Mouse (Mus musculus): ENCODE measurements around the gene Esrp2. TPM values are rescaled to one million over a fixed set of nuclear protein-coding genes. Genes with fewer than 3 reads are reported as not detected.
A peak's percentile ranks its signal among the peaks of the same experiment; 100 is the strongest.

The Esrp2 gene
- polyA plus RNA-seq, 1 experiment from 2014 or later, result 58.3 TPM

- peaks cover 14% of the 10 kb centered on the region for H3K4me1 ChIP-seq
- no peaks in the 10 kb centered on the region for H3K27me3 ChIP-seq
- H3K4me3 ChIP-seq, result no peak overlapping the region
- ATAC-seq (ENCODE audit: insufficient number of reproducible peaks, low FRiP score, low TSS enrichment, low read depth), result no peak
- peaks cover 41% of the 10 kb centered on the region for H3K36me3 ChIP-seq
- no peak overlapping the region for H3K27ac ChIP-seq
- no peaks in the 10 kb centered on the region for H3K9me3 ChIP-seq
- no peak overlapping the region for H3K9ac ChIP-seq
- WGBS, result 51% methylated on average over 4 of the region's 4 CpGs
- no peak overlapping the region for H3K4me2 ChIP-seq
These were observed 28.7 kb upstream of the Esrp2 start for GRCm38 (mm10) chr8:106165460-106165859.

GRCm38 (mm10) chr8:106163251-106163650 is 26.5 kb upstream of the Esrp2 start:
- WGBS, result 87% methylated on average over 9 of the region's 9 CpGs
- Histone ChIP-seq H3K27ac (no peak overlapping the region), H3K36me3 (peaks cover 55% of the 10 kb centered on the region), H3K27me3 (no peaks in the 10 kb centered on the region), H3K9ac (no peak overlapping the region), H3K4me2 (no peak overlapping the region), H3K9me3 (no peaks in the 10 kb centered on the region), H3K4me1 (peaks cover 3% of the 10 kb centered on the region), H3K4me3 (no peak overlapping the region)
- no peak for ATAC-seq (ENCODE audit: insufficient number of reproducible peaks, low FRiP score, low TSS enrichment, low read depth)

GRCm38 (mm10) chr8:106159876-106160275 is 23.1 kb upstream of the Esrp2 start:
- Histone ChIP-seq H3K9ac (no peak overlapping the region), H3K4me3 (no peak overlapping the region), H3K4me1 (no peaks in the 10 kb centered on the region), H3K27ac (no peak overlapping the region), H3K27me3 (no peaks in the 10 kb centered on the region), H3K9me3 (no peaks in the 10 kb centered on the region), H3K36me3 (peaks cover 69% of the 10 kb centered on the region), H3K4me2 (no peak overlapping the region)
- no peak for ATAC-seq (ENCODE audit: insufficient number of reproducible peaks, low FRiP score, low TSS enrichment, low read depth)
- WGBS, result 87% methylated on average over 6 of the region's 6 CpGs

- Histone ChIP-seq H3K9ac (no peak overlapping the region), H3K4me3 (no peak overlapping the region), H3K4me1 (no peaks in the 10 kb centered on the region), H3K27me3 (no peaks in the 10 kb centered on the region), H3K9me3 (no peaks in the 10 kb centered on the region), H3K27ac (no peak overlapping the region), H3K4me2 (no peak overlapping the region), H3K36me3 (peaks cover 62% of the 10 kb centered on the region)
- 86% methylated on average over 10 of the region's 10 CpGs for WGBS
- ATAC-seq (ENCODE audit: insufficient number of reproducible peaks, low FRiP score, low TSS enrichment, low read depth), result no peak
These were observed 21.6 kb upstream of the Esrp2 start for GRCm38 (mm10) chr8:106158381-106158780.

- WGBS, result 100% methylated on average over 1 of the region's 1 CpGs
These were observed 20.6 kb upstream of the Esrp2 start for GRCm38 (mm10) chr8:106157419-106157818.

GRCm38 (mm10) chr8:106152876-106153275 is 16.1 kb upstream of the Esrp2 start:
- Histone ChIP-seq H3K4me1 (peaks cover 13% of the 10 kb centered on the region), H3K27me3 (no peaks in the 10 kb centered on the region), H3K9ac (no peak overlapping the region), H3K36me3 (peaks cover 19% of the 10 kb centered on the region), H3K9me3 (no peaks in the 10 kb centered on the region), H3K4me3 (no peak overlapping the region), H3K4me2 (no peak overlapping the region), H3K27ac (no peak overlapping the region)
- no peak for ATAC-seq (ENCODE audit: insufficient number of reproducible peaks, low FRiP score, low TSS enrichment, low read depth)
- WGBS, result 81% methylated on average over 4 of the region's 4 CpGs

More at GRCm38 (mm10) chr8:106157419-106157818, 20.6 kb upstream of the Esrp2 start:
- H3K4me1 ChIP-seq, result no peaks in the 10 kb centered on the region
- no peak for ATAC-seq (ENCODE audit: insufficient number of reproducible peaks, low FRiP score, low TSS enrichment, low read depth)
- H3K36me3 ChIP-seq, result peaks cover 56% of the 10 kb centered on the region
- H3K27me3 ChIP-seq, result no peaks in the 10 kb centered on the region
- H3K4me2 ChIP-seq, result no peak overlapping the region
- H3K4me3 ChIP-seq, result no peak overlapping the region
- H3K9me3 ChIP-seq, result no peaks in the 10 kb centered on the region
- H3K27ac ChIP-seq, result no peak overlapping the region
- no peak overlapping the region for H3K9ac ChIP-seq

- peaks cover 13% of the 10 kb centered on the region for H3K4me1 ChIP-seq
- H3K9ac ChIP-seq, result 0 out of 2 replicates have a peak overlapping the region, but pooled peaks have one; percentile 47
- H3K9me3 ChIP-seq, result no peaks in the 10 kb centered on the region
- peaks cover 13% of the 10 kb centered on the region for H3K36me3 ChIP-seq
- H3K27me3 ChIP-seq, result no peaks in the 10 kb centered on the region
- ATAC-seq (ENCODE audit: insufficient number of reproducible peaks, low FRiP score, low TSS enrichment, low read depth), result no peak
- H3K4me2 ChIP-seq, result peak overlapping the region; percentile 78
- H3K27ac ChIP-seq, result no peak overlapping the region
- WGBS, result 68% methylated on average over 9 of the region's 9 CpGs
- H3K4me3 ChIP-seq, result peak overlapping the region; percentile 76
These were observed 14.3 kb upstream of the Esrp2 start for GRCm38 (mm10) chr8:106151041-106151440.

- WGBS, result 19% methylated on average over 8 of the region's 8 CpGs
These were observed 13.9 kb upstream of the Esrp2 start for GRCm38 (mm10) chr8:106150653-106151000.

GRCm38 (mm10) chr8:106149801-106150652 is 13.3 kb upstream of the Esrp2 start, which contains the start of gene Pla2g15:
Gene Pla2g15, plus strand, starts transcription at chr8:106150399.
- Histone ChIP-seq H3K9me3 (no peaks in the 10 kb centered on the region), H3K4me3 (peak within 1 kb of the TSS; percentile 76), H3K4me2 (peak within 1 kb of the TSS; percentile 78), H3K27me3 (no peaks in the 10 kb centered on the region), H3K9ac (peak within 1 kb of the TSS; percentile 47), H3K27ac (peak within 1 kb of the TSS; percentile 57), H3K36me3 (peaks cover 11% of the 10 kb centered on the region; the same call in 1 of the 2 replicates), H3K4me1 (peaks cover 13% of the 10 kb centered on the region)
- 2% methylated on average over 38 of the region's 38 CpGs for WGBS
- peak; percentile 94 for ATAC-seq (ENCODE audit: insufficient number of reproducible peaks, low FRiP score, low TSS enrichment, low read depth)

More at GRCm38 (mm10) chr8:106150653-106151000, 13.9 kb upstream of the Esrp2 start:
- Histone ChIP-seq H3K4me2 (peak overlapping the region; percentile 78), H3K27ac (peak overlapping the region; percentile 57), H3K9me3 (no peaks in the 10 kb centered on the region), H3K4me1 (peaks cover 13% of the 10 kb centered on the region), H3K4me3 (peak overlapping the region; percentile 76), H3K9ac (peak overlapping the region; percentile 47), H3K36me3 (peaks cover 11% of the 10 kb centered on the region; the same call in 1 of the 2 replicates), H3K27me3 (no peaks in the 10 kb centered on the region)
- ATAC-seq (ENCODE audit: insufficient number of reproducible peaks, low FRiP score, low TSS enrichment, low read depth), result no peak

- 91% methylated on average over 6 of the region's 6 CpGs for WGBS
- ATAC-seq (ENCODE audit: insufficient number of reproducible peaks, low FRiP score, low TSS enrichment, low read depth), result no peak
- no peak overlapping the region for H3K27ac ChIP-seq
- no peak overlapping the region for H3K9ac ChIP-seq
- peaks cover 13% of the 10 kb centered on the region for H3K4me1 ChIP-seq
- no peak overlapping the region for H3K4me3 ChIP-seq
- H3K36me3 ChIP-seq, result 0 out of 2 replicates have a peak, but pooled peaks cover 4% of the 10 kb centered on the region
- H3K9me3 ChIP-seq, result no peaks in the 10 kb centered on the region
- no peak overlapping the region for H3K4me2 ChIP-seq
- H3K27me3 ChIP-seq, result no peaks in the 10 kb centered on the region
These were observed 12.3 kb upstream of the Esrp2 start for GRCm38 (mm10) chr8:106149025-106149424.

- no peak overlapping the region for H3K9ac ChIP-seq
- no peaks in the 10 kb centered on the region for H3K27me3 ChIP-seq
- 0 out of 2 replicates have a peak, but pooled peaks cover 3% of the 10 kb centered on the region for H3K36me3 ChIP-seq
- H3K4me3 ChIP-seq, result no peak overlapping the region
- H3K9me3 ChIP-seq, result no peaks in the 10 kb centered on the region
- H3K4me1 ChIP-seq, result peaks cover 13% of the 10 kb centered on the region
- 80% methylated on average over 6 of the region's 6 CpGs for WGBS
- no peak overlapping the region for H3K27ac ChIP-seq
- no peak for ATAC-seq (ENCODE audit: insufficient number of reproducible peaks, low FRiP score, low TSS enrichment, low read depth)
- no peak overlapping the region for H3K4me2 ChIP-seq
These were observed 11.2 kb upstream of the Esrp2 start for GRCm38 (mm10) chr8:106147868-106148565.

GRCm38 (mm10) chr8:106146014-106146413 is 9.2 kb upstream of the Esrp2 start:
- Histone ChIP-seq H3K9me3 (no peaks in the 10 kb centered on the region), H3K27ac (no peak overlapping the region), H3K4me1 (peaks cover 6% of the 10 kb centered on the region), H3K27me3 (no peaks in the 10 kb centered on the region), H3K9ac (no peak overlapping the region), H3K36me3 (no peaks in the 10 kb centered on the region), H3K4me3 (no peak overlapping the region), H3K4me2 (no peak overlapping the region)
- no peak for ATAC-seq (ENCODE audit: insufficient number of reproducible peaks, low FRiP score, low TSS enrichment, low read depth)
- 87% methylated on average over 4 of the region's 4 CpGs for WGBS
